Mouse (Mus musculus): ENCODE data around the gene Ppp1r26. TPM values are rescaled to one million over a fixed set of nuclear protein-coding genes. Genes with fewer than 3 reads are reported as not detected.

Gene Ppp1r26
- 2.8 and 3.6 TPM in 2 replicates for polyA plus RNA-seq (2015; fragmentation: Nextera tagmentation; extraction: Ambion mirVana)

DNA sequence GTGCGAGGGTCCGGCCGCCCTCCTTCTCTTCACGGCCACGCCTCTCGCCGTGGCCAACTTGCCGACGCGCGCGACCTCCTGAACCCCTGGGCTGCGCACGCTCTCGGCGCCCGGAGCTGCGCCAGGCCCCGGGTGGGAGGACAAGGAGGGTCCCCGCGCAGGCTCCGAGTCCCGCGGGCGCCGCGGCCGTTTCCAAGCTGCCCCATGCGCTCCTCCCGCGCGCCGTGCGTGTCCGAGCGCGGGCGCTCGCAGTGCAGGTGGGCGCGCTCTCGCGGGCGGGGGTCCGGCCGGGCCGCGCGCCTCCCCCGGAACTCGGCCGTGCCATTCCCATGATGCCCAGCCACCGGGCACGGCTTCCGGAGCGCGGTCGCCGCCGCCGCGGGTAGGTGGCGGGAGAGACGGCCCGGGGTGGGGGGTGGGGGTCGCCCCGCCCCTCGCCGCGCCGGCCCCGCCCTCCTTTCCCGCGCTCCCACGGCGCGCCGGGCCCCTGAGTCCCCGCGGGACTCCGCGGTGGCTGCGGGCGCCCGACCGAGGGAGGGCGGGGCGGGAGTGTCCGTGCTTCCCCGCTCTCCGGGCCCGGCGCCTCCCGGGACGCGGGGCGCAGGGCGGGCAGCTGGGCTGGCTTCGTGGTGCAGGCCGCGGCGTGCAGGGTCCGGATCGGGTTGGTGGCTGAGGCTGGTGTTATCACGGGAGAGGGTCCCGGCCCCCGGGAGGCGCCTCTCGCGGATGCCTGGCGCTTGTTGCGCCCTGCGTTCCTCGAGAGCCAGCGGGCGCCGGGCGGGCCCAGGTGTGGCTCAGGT, at the start of gene Ppp1r26:
Gene Ppp1r26 (plus strand): TSS at position 286 of the 800 bp plus-strand sequence.
- no peaks in the 10 kb centered on the region; the same call in 1 of the 2 replicates for H3K27me3 ChIP-seq (ENCODE audit: control insufficient read depth, insufficient read depth, low read length)
- H3K9me3 ChIP-seq (replicated peaks; ENCODE audit: control insufficient read depth, low read length): no peaks in the 10 kb centered on the region
- no peaks in the 10 kb centered on the region for H3K36me3 ChIP-seq (ENCODE audit: control insufficient read depth, insufficient read depth)
- WGBS: under 1% methylated on average over 91 of the region's 118 CpGs
- peaks cover 2% of the 10 kb centered on the region for H3K4me1 ChIP-seq (ENCODE audit: control insufficient read depth, insufficient read depth, low read length)
- H3K9ac ChIP-seq (ENCODE audit: low read length): peak within 1 kb of the TSS; percentile 86
- H3K4me3 ChIP-seq (ENCODE audit: low read length): peak within 1 kb of the TSS; percentile 69
- H3K4me2 ChIP-seq (ENCODE audit: low read depth, low read length): peak within 1 kb of the TSS; percentile 97
- peak; percentile 67 for ATAC-seq (replicated peaks; ENCODE audit: extremely low read depth, insufficient read depth, low FRiP score)
- H3K27ac ChIP-seq (ENCODE audit: low read length): peak within 1 kb of the TSS; percentile 24

DNA sequence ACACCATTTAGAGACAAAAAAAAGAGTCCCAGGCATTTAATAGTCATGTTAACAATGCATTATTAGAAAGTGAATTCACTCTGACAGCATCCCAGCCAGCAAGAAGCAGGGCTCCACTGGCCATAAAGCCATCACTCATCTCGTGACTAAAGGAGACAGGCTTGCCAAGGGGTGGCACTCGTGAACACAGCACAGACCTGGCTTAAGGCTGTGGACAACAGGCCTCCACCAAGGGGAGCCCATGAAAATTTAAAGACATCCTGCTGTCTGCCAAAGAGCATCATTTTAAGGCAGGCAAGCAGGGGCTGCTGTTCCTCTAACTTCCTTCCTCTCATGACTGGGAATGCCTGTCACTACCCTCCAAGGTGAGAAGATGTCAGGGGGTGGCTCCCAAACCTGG, 49.7 kb upstream of the Ppp1r26 start:
- Histone ChIP-seq H3K27ac (ENCODE audit: low read length) (no peak overlapping the region), H3K9me3 (replicated peaks; ENCODE audit: control insufficient read depth, low read length) (no peaks in the 10 kb centered on the region), H3K4me1 (ENCODE audit: control insufficient read depth, insufficient read depth, low read length) (no peaks in the 10 kb centered on the region), H3K4me2 (ENCODE audit: low read depth, low read length) (no peak overlapping the region), H3K36me3 (ENCODE audit: control insufficient read depth, insufficient read depth) (no peaks in the 10 kb centered on the region), H3K9ac (ENCODE audit: low read length) (no peak overlapping the region), H3K4me3 (ENCODE audit: low read length) (no peak overlapping the region), H3K27me3 (ENCODE audit: control insufficient read depth, insufficient read depth, low read length) (no peaks in the 10 kb centered on the region; the same call in 1 of the 2 replicates)
- no peak for ATAC-seq (replicated peaks; ENCODE audit: extremely low read depth, insufficient read depth, low FRiP score)
- 37% methylated on average over 2 of the region's 2 CpGs for WGBS

DNA sequence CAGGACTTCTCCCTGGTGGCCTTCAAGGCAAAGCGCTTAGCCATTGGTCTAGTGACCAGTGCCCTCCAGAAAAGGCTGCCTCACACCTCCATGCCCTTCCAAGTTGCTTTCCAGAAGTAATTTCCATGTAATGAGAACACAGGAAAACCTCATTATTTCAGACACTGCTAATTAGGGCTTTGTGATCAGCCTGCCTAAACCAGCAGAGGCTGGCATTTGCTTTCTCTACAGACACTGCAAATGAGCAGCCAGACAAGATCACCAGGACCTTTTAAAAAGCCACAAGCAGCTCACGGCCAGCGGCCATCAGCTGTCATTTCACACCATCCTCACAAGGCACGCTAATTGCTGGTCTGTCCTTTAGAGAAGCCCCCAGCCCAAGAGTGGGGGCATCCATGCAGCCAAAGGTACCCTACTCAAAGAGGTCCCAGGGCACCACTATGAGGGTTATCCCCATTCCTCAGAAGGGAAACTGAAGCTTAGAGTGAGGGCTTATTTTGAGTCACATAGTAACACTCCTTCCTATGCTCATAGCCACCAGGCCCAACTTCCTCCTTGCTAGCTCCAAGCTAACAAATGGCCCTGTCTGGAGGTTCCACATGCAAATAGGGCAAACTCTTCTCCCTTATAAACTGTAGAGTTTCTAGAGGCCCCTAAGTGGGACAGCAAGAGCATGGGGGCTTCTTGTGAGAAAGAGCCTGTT, 49.0 kb upstream of the Ppp1r26 start:
- no peak overlapping the region for H3K4me3 ChIP-seq (ENCODE audit: low read length)
- H3K9me3 ChIP-seq (replicated peaks; ENCODE audit: control insufficient read depth, low read length): no peaks in the 10 kb centered on the region
- H3K4me2 ChIP-seq (ENCODE audit: low read depth, low read length): no peak overlapping the region
- WGBS: 59% methylated on average over 4 of the region's 4 CpGs
- no peak for ATAC-seq (replicated peaks; ENCODE audit: extremely low read depth, insufficient read depth, low FRiP score)
- H3K9ac ChIP-seq (ENCODE audit: low read length): no peak overlapping the region
- H3K4me1 ChIP-seq (ENCODE audit: control insufficient read depth, insufficient read depth, low read length): no peaks in the 10 kb centered on the region
- no peaks in the 10 kb centered on the region for H3K36me3 ChIP-seq (ENCODE audit: control insufficient read depth, insufficient read depth)
- H3K27ac ChIP-seq (ENCODE audit: low read length): no peak overlapping the region
- no peaks in the 10 kb centered on the region; the same call in 1 of the 2 replicates for H3K27me3 ChIP-seq (ENCODE audit: control insufficient read depth, insufficient read depth, low read length)

DNA sequence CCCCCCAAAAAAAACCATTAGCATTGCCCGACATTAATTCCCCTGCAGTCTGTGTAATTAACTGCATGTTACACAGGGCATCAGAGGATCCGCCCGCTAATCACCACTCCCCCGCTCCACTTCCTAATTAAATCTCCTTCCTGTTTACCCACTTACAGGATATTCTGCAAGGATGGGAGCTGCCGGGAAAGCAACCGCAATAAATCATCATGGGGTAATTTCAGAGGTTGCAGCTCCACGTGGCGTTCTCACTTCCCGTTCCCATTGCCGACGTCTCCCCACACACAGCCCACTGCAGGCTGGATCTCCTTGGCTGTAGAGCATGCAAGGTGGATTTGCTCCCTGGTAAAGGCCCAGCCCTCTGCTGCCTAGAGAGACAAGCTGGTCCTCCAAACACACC, 45.0 kb upstream of the Ppp1r26 start:
- ATAC-seq (replicated peaks; ENCODE audit: extremely low read depth, insufficient read depth, low FRiP score): no peak
- no peaks in the 10 kb centered on the region; the same call in 1 of the 2 replicates for H3K27me3 ChIP-seq (ENCODE audit: control insufficient read depth, insufficient read depth, low read length)
- H3K4me2 ChIP-seq (ENCODE audit: low read depth, low read length): no peak overlapping the region
- no peak overlapping the region for H3K4me3 ChIP-seq (ENCODE audit: low read length)
- no peak overlapping the region for H3K27ac ChIP-seq (ENCODE audit: low read length)
- H3K36me3 ChIP-seq (ENCODE audit: control insufficient read depth, insufficient read depth): no peaks in the 10 kb centered on the region
- H3K9me3 ChIP-seq (replicated peaks; ENCODE audit: control insufficient read depth, low read length): no peaks in the 10 kb centered on the region
- 52% methylated on average over 11 of the region's 11 CpGs for WGBS
- H3K9ac ChIP-seq (ENCODE audit: low read length): no peak overlapping the region
- no peaks in the 10 kb centered on the region for H3K4me1 ChIP-seq (ENCODE audit: control insufficient read depth, insufficient read depth, low read length)

DNA sequence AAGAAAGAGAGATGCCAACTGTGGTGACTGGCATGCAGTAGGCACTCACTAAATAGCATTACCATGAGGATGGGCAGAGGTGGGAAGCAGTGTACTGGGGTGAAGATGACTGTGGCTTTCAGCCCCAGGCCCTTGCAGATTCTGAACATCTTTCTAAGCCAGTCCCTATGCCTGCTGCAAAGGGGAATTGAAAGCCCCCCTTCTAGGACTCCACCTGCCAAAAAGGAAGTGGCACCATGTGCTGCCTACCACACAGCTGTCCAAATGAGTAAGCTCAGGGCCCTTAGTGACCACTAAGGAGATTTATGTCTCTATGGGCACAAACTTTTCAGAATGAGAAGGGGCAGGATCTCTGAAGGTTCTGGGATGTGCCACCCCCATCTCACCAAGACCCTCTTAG, 44.5 kb upstream of the Ppp1r26 start:
- Histone ChIP-seq H3K36me3 (ENCODE audit: control insufficient read depth, insufficient read depth) (no peaks in the 10 kb centered on the region), H3K4me3 (ENCODE audit: low read length) (no peak overlapping the region), H3K9ac (ENCODE audit: low read length) (no peak overlapping the region), H3K27me3 (ENCODE audit: control insufficient read depth, insufficient read depth, low read length) (no peaks in the 10 kb centered on the region), H3K9me3 (replicated peaks; ENCODE audit: control insufficient read depth, low read length) (no peaks in the 10 kb centered on the region), H3K4me2 (ENCODE audit: low read depth, low read length) (no peak overlapping the region), H3K4me1 (ENCODE audit: control insufficient read depth, insufficient read depth, low read length) (no peaks in the 10 kb centered on the region), H3K27ac (ENCODE audit: low read length) (no peak overlapping the region)
- no peak for ATAC-seq (replicated peaks; ENCODE audit: extremely low read depth, insufficient read depth, low FRiP score)

DNA sequence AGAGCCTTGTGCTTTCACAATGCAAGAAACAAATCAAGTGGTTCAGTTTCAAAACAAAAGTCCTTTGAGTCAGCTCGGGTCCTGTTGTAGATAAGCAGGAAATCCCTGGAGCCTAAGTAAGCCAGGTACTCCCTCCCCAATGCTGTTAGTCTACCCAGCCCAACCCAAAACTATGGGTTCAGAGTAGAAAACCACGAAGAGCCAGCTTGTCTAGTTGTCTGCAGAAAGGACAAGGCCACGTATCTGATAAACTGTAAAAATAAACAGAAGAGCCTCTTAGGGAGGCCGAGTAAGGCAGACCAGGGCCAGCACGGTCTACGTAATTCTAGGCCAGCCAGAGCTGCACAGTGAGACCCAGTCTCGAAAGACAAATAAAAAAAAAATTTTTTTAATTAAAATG, 38.8 kb upstream of the Ppp1r26 start:
- Histone ChIP-seq H3K36me3 (ENCODE audit: control insufficient read depth, insufficient read depth) (no peaks in the 10 kb centered on the region), H3K4me1 (ENCODE audit: control insufficient read depth, insufficient read depth, low read length) (peaks cover 5% of the 10 kb centered on the region; the same call in 1 of the 2 replicates), H3K27me3 (ENCODE audit: control insufficient read depth, insufficient read depth, low read length) (no peaks in the 10 kb centered on the region), H3K27ac (ENCODE audit: low read length) (no peak overlapping the region), H3K4me3 (ENCODE audit: low read length) (no peak overlapping the region), H3K4me2 (ENCODE audit: low read depth, low read length) (no peak overlapping the region), H3K9ac (ENCODE audit: low read length) (no peak overlapping the region), H3K9me3 (replicated peaks; ENCODE audit: control insufficient read depth, low read length) (no peaks in the 10 kb centered on the region)
- ATAC-seq (replicated peaks; ENCODE audit: extremely low read depth, insufficient read depth, low FRiP score): no peak
- 29% methylated on average over 7 of the region's 7 CpGs for WGBS

DNA sequence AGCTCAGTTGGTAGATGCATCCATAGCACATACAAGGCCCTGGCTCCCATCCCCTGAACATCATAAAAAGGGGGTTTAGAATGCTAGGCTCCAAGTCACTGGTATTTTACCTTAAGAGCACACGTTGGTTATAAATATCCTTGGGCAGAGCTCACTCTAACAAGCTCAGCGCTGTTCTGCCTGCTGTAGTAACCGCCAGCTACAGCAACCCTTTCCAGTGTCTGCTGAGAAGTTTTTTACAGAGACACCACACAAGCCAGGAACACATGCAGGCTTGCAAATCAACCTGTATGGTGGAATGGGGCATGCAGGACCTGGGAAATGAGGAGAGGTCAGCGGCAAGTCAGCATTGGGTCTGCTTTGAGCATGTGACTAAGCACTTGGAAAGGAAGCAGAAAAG, 37.5 kb upstream of the Ppp1r26 start:
- Histone ChIP-seq H3K27me3 (ENCODE audit: control insufficient read depth, insufficient read depth, low read length) (no peaks in the 10 kb centered on the region), H3K4me2 (ENCODE audit: low read depth, low read length) (no peak overlapping the region), H3K9me3 (replicated peaks; ENCODE audit: control insufficient read depth, low read length) (no peaks in the 10 kb centered on the region), H3K36me3 (ENCODE audit: control insufficient read depth, insufficient read depth) (no peaks in the 10 kb centered on the region), H3K4me3 (ENCODE audit: low read length) (no peak overlapping the region), H3K4me1 (ENCODE audit: control insufficient read depth, insufficient read depth, low read length) (peaks cover 5% of the 10 kb centered on the region; the same call in 1 of the 2 replicates), H3K9ac (ENCODE audit: low read length) (no peak overlapping the region), H3K27ac (ENCODE audit: low read length) (no peak overlapping the region)
- WGBS: 61% methylated on average over 4 of the region's 4 CpGs
- no peak for ATAC-seq (replicated peaks; ENCODE audit: extremely low read depth, insufficient read depth, low FRiP score)

DNA sequence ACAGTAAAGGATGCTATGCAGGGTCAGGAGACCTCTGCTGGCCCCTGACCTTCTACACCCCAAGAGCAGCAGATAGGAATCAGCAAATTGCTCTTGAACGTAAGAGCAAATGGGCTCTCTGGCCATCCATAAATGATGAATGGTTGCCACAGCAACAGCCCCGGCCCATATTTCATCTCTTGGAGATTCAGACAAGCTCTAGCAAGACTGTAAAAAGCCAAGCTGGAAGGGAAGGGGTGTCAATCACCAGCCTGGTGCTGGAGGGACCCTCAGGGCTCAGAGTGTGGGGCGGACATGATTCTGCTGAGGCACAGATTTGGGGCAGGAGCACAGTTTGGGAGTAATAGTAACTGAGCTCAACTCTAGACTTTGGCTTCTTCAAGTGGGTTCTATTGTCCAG, 37.0 kb upstream of the Ppp1r26 start:
- H3K36me3 ChIP-seq (ENCODE audit: control insufficient read depth, insufficient read depth): no peaks in the 10 kb centered on the region
- H3K9me3 ChIP-seq (replicated peaks; ENCODE audit: control insufficient read depth, low read length): no peaks in the 10 kb centered on the region
- 71% methylated on average over 3 of the region's 3 CpGs for WGBS
- H3K9ac ChIP-seq (ENCODE audit: low read length): no peak overlapping the region
- no peak for ATAC-seq (replicated peaks; ENCODE audit: extremely low read depth, insufficient read depth, low FRiP score)
- no peak overlapping the region for H3K4me3 ChIP-seq (ENCODE audit: low read length)
- H3K4me2 ChIP-seq (ENCODE audit: low read depth, low read length): no peak overlapping the region
- peaks cover 5% of the 10 kb centered on the region for H3K4me1 ChIP-seq (ENCODE audit: control insufficient read depth, insufficient read depth, low read length)
- H3K27me3 ChIP-seq (ENCODE audit: control insufficient read depth, insufficient read depth, low read length): no peaks in the 10 kb centered on the region
- H3K27ac ChIP-seq (ENCODE audit: low read length): no peak overlapping the region

DNA sequence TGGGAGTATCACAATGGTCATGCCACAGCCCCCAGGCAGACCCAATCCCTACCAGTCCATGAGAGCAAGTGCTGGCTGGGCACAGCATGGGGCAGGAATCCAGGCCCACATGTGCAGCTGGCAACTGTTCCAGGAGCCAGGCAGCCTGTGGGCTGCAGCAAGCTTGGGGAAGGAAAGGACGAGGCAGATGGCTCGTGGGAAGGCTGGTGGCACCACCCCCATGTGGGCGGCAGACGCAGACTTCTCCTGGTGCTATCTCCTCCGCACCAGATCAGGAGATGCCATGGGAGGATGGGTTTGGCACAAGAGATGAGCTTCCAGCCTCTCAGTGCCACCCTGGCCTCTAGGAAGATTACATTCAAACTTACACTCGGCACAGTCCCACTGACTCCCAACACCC, 33.7 kb upstream of the Ppp1r26 start:
- Histone ChIP-seq H3K9ac (ENCODE audit: low read length) (no peak overlapping the region), H3K4me3 (ENCODE audit: low read length) (no peak overlapping the region), H3K27me3 (ENCODE audit: control insufficient read depth, insufficient read depth, low read length) (no peaks in the 10 kb centered on the region), H3K4me2 (ENCODE audit: low read depth, low read length) (no peak overlapping the region), H3K4me1 (ENCODE audit: control insufficient read depth, insufficient read depth, low read length) (peaks cover 22% of the 10 kb centered on the region), H3K36me3 (ENCODE audit: control insufficient read depth, insufficient read depth) (no peaks in the 10 kb centered on the region), H3K9me3 (replicated peaks; ENCODE audit: control insufficient read depth, low read length) (no peaks in the 10 kb centered on the region), H3K27ac (ENCODE audit: low read length) (no peak overlapping the region)
- no peak for ATAC-seq (replicated peaks; ENCODE audit: extremely low read depth, insufficient read depth, low FRiP score)
- WGBS: 72% methylated on average over 6 of the region's 6 CpGs

Measured in heart, embryonic 16.5 days (tissue).